Mouse (Mus musculus): ENCODE data around the gene Klc1. TPM values are rescaled to one million over a fixed set of nuclear protein-coding genes. Genes with fewer than 3 reads are reported as not detected.
A peak's percentile ranks its signal among the peaks of the same experiment; 100 is the strongest.

Klc1 gene
- total and polyA plus RNA-seq, 2 experiments, result 17.4 to 18.8 TPM

DNA sequence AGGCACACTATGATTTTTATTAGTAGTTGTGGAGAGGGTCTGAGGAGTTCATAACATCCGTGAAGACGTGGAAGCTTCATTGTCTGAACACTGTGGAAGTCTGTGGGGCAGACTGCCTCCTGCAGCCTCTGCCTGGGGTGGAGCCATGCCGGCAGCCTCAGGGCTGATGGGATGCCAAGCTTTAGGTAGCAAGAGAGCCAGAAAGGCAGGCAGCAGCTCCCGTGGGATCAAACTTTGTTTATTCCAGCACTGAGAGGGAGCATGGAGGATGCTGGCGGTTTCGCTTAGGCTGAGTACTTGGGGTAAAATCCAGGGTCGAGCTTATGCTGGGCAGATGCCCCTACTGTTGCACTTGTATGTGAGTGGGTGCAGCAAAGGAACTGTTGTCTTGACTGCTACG, 38.6 kb downstream of the Klc1 start:
- Histone ChIP-seq H3K27ac (replicated peaks; ENCODE audit: insufficient read depth, low read depth, low read length) (no peak overlapping the region), H3K4me3 (ENCODE audit: insufficient read depth, low read depth, low read length) (no peak overlapping the region), H3K4me1 (ENCODE audit: control insufficient read depth, insufficient read depth, low read length) (no peaks in the 10 kb centered on the region), H3K27me3 (ENCODE audit: control insufficient read depth, insufficient read depth, low read length) (no peaks in the 10 kb centered on the region), H3K79me2 (ENCODE audit: control insufficient read depth, insufficient read depth, low read length) (no peaks in the 10 kb centered on the region), H3K9ac (ENCODE audit: low read depth, low read length) (no peak overlapping the region), H3K36me3 (ENCODE audit: control insufficient read depth, insufficient read depth, low read length) (peaks cover 11% of the 10 kb centered on the region)
- 82% methylated on average over 8 of the region's 8 CpGs for WGBS
- no peak for TF ChIP-seq POLR2A (IDR thresholded peaks at IDR 0.05; ENCODE audit: extremely low read depth, insufficient read depth, low read length)
- TF ChIP-seq CTCF (IDR thresholded peaks at IDR 0.05; ENCODE audit: low read depth, low read length), result no peak
- DNase-seq (ENCODE audit: extremely low read depth, low read depth, low spot score), result no peak

- no peak overlapping the region for H3K9ac ChIP-seq (ENCODE audit: low read depth, low read length)
Observed at GRCm38 (mm10) chr12:111798493-111798892, 39.8 kb downstream of the Klc1 start.

DNA sequence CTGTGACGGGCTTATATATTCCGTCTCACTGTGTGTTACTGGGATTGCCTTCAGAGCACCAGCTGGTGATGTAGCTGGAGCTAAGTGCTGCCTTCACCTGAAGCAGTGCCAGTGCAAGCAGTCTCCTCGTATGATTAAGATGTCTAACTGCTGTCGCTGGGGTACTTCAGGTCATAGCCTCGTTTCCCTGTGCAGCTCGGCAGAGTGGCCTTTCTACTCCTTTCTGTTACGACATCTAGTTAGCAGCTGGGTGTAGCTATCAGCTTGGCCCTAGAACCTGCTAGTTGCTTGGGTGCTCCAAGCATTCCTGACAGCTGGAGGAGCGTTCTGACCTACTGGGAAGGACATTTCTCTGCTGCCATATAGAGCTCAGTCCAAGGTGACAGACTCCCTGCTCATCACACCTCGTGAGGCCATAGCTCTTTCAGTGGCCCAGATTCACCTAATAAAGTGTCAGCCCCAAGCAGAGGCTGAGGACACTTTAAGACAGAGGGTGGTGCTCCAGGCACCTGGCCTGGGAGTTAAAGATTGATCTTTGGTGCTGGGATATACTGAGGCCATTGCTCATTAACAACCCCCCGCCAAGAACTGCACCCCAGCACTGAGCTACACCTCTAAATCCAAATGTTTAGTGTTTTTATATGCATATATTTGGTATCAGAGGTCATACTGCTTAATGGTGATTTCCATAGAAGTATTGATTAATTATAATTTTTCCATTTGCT, 42.0 kb downstream of the Klc1 start:
- DNase-seq (ENCODE audit: extremely low read depth, low read depth, low spot score), result peak; percentile 64
- H3K36me3 ChIP-seq (ENCODE audit: control insufficient read depth, insufficient read depth, low read length), result peaks cover 5% of the 10 kb centered on the region; the same call in 1 of the 2 replicates

More at GRCm38 (mm10) chr12:111798493-111798892, 39.8 kb downstream of the Klc1 start:
- TF ChIP-seq CTCF (IDR thresholded peaks at IDR 0.05; ENCODE audit: low read depth, low read length), result no peak
- TF ChIP-seq POLR2A (IDR thresholded peaks at IDR 0.05; ENCODE audit: extremely low read depth, insufficient read depth, low read length), result no peak
- no peak for DNase-seq (ENCODE audit: extremely low read depth, low read depth, low spot score)
- 92% methylated on average over 13 of the region's 13 CpGs for WGBS
- Histone ChIP-seq H3K27ac (replicated peaks; ENCODE audit: insufficient read depth, low read depth, low read length) (no peak overlapping the region), H3K27me3 (ENCODE audit: control insufficient read depth, insufficient read depth, low read length) (no peaks in the 10 kb centered on the region), H3K79me2 (ENCODE audit: control insufficient read depth, insufficient read depth, low read length) (no peaks in the 10 kb centered on the region), H3K36me3 (ENCODE audit: control insufficient read depth, insufficient read depth, low read length) (peaks cover 9% of the 10 kb centered on the region; the same call in 1 of the 2 replicates), H3K4me1 (ENCODE audit: control insufficient read depth, insufficient read depth, low read length) (no peaks in the 10 kb centered on the region), H3K4me3 (ENCODE audit: insufficient read depth, low read depth, low read length) (no peak overlapping the region)

GRCm38 (mm10) chr12:111803538-111803937, 44.9 kb downstream of the Klc1 start:
- H3K79me2 ChIP-seq (ENCODE audit: control insufficient read depth, insufficient read depth, low read length), result no peaks in the 10 kb centered on the region
- 80% methylated on average over 5 of the region's 5 CpGs for WGBS
- no peak for TF ChIP-seq CTCF (IDR thresholded peaks at IDR 0.05; ENCODE audit: low read depth, low read length)
- no peak for TF ChIP-seq POLR2A (IDR thresholded peaks at IDR 0.05; ENCODE audit: extremely low read depth, insufficient read depth, low read length)
- H3K9ac ChIP-seq (ENCODE audit: low read depth, low read length), result no peak overlapping the region
- H3K36me3 ChIP-seq (ENCODE audit: control insufficient read depth, insufficient read depth, low read length), result peaks cover 5% of the 10 kb centered on the region; the same call in 1 of the 2 replicates
- DNase-seq (ENCODE audit: extremely low read depth, low read depth, low spot score), result no peak
- H3K27me3 ChIP-seq (ENCODE audit: control insufficient read depth, insufficient read depth, low read length), result no peaks in the 10 kb centered on the region
- H3K27ac ChIP-seq (replicated peaks; ENCODE audit: insufficient read depth, low read depth, low read length), result no peak overlapping the region
- H3K4me1 ChIP-seq (ENCODE audit: control insufficient read depth, insufficient read depth, low read length), result no peaks in the 10 kb centered on the region
- H3K4me3 ChIP-seq (ENCODE audit: insufficient read depth, low read depth, low read length), result no peak overlapping the region

More for the DNA sequence above, 42.0 kb downstream of the Klc1 start:
- TF ChIP-seq POLR2A (IDR thresholded peaks at IDR 0.05; ENCODE audit: extremely low read depth, insufficient read depth, low read length) (no peak), CTCF (IDR thresholded peaks at IDR 0.05; ENCODE audit: low read depth, low read length) (no peak)
- no peaks in the 10 kb centered on the region for H3K4me1 ChIP-seq (ENCODE audit: control insufficient read depth, insufficient read depth, low read length)
- H3K27ac ChIP-seq (replicated peaks; ENCODE audit: insufficient read depth, low read depth, low read length), result no peak overlapping the region
- H3K9ac ChIP-seq (ENCODE audit: low read depth, low read length), result no peak overlapping the region
- H3K79me2 ChIP-seq (ENCODE audit: control insufficient read depth, insufficient read depth, low read length), result no peaks in the 10 kb centered on the region
- no peak overlapping the region for H3K4me3 ChIP-seq (ENCODE audit: insufficient read depth, low read depth, low read length)
- WGBS, result 74% methylated on average over 10 of the region's 10 CpGs
- no peaks in the 10 kb centered on the region for H3K27me3 ChIP-seq (ENCODE audit: control insufficient read depth, insufficient read depth, low read length)

- Histone ChIP-seq H3K4me1 (ENCODE audit: control insufficient read depth, insufficient read depth, low read length) (peaks cover 8% of the 10 kb centered on the region), H3K4me3 (ENCODE audit: insufficient read depth, low read depth, low read length) (no peak overlapping the region), H3K36me3 (ENCODE audit: control insufficient read depth, insufficient read depth, low read length) (no peaks in the 10 kb centered on the region), H3K27me3 (ENCODE audit: control insufficient read depth, insufficient read depth, low read length) (no peaks in the 10 kb centered on the region), H3K9ac (ENCODE audit: low read depth, low read length) (no peak overlapping the region), H3K79me2 (ENCODE audit: control insufficient read depth, insufficient read depth, low read length) (no peaks in the 10 kb centered on the region), H3K27ac (replicated peaks; ENCODE audit: insufficient read depth, low read depth, low read length) (no peak overlapping the region)
- no peak for DNase-seq (ENCODE audit: extremely low read depth, low read depth, low spot score)
- 86% methylated on average over 6 of the region's 6 CpGs for WGBS
- TF ChIP-seq POLR2A (IDR thresholded peaks at IDR 0.05; ENCODE audit: extremely low read depth, insufficient read depth, low read length), result no peak
- TF ChIP-seq CTCF (IDR thresholded peaks at IDR 0.05; ENCODE audit: low read depth, low read length), result no peak
Observed at GRCm38 (mm10) chr12:111808775-111809174, 50.1 kb downstream of the Klc1 start.

GRCm38 (mm10) chr12:111809762-111810161, 51.1 kb downstream of the Klc1 start:
- Histone ChIP-seq H3K27ac (replicated peaks; ENCODE audit: insufficient read depth, low read depth, low read length) (no peak overlapping the region), H3K9ac (ENCODE audit: low read depth, low read length) (no peak overlapping the region)

More at GRCm38 (mm10) chr12:111809762-111810161, 51.1 kb downstream of the Klc1 start:
- Histone ChIP-seq H3K4me3 (ENCODE audit: insufficient read depth, low read depth, low read length) (no peak overlapping the region), H3K4me1 (ENCODE audit: control insufficient read depth, insufficient read depth, low read length) (peaks cover 8% of the 10 kb centered on the region), H3K79me2 (ENCODE audit: control insufficient read depth, insufficient read depth, low read length) (no peaks in the 10 kb centered on the region), H3K27me3 (ENCODE audit: control insufficient read depth, insufficient read depth, low read length) (no peaks in the 10 kb centered on the region), H3K36me3 (ENCODE audit: control insufficient read depth, insufficient read depth, low read length) (no peaks in the 10 kb centered on the region)
- DNase-seq (ENCODE audit: extremely low read depth, low read depth, low spot score), result peak; percentile 67
- TF ChIP-seq POLR2A (IDR thresholded peaks at IDR 0.05; ENCODE audit: extremely low read depth, insufficient read depth, low read length), result no peak
- peak; percentile 50 for TF ChIP-seq CTCF (IDR thresholded peaks at IDR 0.05; ENCODE audit: low read depth, low read length)
- 10% methylated on average over 7 of the region's 9 CpGs for WGBS

All from liver, adult 2 months (tissue).